Mouse (Mus musculus): ENCODE results near the gene Sec14l2.

The Sec14l2 gene

DNA sequence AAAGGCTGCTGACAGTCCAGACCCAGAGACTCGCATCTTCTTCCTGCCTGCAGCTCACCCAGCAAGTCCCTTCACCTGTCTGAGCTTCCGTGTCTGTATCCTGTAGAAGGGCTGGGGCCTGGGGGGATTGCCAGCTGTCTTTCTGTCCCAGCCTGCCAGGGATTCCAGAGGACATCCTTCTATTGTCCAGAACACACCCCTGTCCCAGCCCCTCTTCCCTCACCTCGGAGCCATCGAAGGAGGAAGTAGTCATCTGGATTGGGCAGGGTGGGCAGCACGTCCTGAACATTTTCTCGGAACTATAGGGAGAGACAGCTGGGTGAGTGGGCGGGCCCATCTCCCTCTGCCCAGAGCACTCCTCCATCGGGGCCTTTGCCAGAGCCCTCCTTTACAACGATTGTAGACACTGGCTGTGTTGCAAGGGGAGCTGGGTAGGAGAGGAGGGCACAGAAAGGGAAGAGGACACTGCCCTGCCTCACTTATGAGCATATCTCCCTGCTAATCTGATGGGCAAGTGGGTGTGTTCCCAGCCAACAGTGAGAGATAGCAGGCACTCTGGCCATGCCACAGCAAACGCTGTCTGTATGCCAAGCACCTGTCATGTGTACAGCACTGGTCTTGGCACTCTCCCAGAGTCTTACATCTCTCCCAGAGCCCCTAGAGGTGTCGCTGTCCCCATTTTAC, 6.6 kb downstream of the Sec14l2 start:
- TF ChIP-seq GATA4 (IDR thresholded peaks at IDR 0.05; ENCODE audit: insufficient replicate concordance, low read length), result peak; percentile 99

DNA sequence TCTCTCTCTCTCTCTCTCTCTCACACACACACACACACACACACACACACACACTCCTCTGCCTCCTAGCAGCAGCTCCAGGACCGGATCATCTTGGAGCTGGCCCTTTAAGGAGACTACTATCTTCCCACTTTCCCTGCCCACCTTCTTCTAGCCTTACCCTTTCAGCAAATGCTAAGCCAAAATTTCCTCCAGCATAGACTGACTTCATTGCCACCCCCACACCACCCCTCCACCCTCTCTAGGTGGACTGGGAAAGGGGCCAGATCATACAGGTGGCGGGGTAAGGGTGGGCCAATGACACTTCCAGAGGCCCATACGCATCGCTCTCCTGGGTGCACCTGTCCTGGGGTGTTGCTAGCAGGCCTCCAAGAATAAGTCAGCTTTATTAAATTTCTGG, 7.8 kb downstream of the Sec14l2 start:
- TF ChIP-seq GATA4 (IDR thresholded peaks at IDR 0.05; ENCODE audit: insufficient replicate concordance, low read length), result no peak

GRCm38 (mm10) chr11:4113970-4114369, 9.2 kb downstream of the Sec14l2 start:
- no peak for TF ChIP-seq GATA4 (IDR thresholded peaks at IDR 0.05; ENCODE audit: insufficient replicate concordance, low read length)

DNA sequence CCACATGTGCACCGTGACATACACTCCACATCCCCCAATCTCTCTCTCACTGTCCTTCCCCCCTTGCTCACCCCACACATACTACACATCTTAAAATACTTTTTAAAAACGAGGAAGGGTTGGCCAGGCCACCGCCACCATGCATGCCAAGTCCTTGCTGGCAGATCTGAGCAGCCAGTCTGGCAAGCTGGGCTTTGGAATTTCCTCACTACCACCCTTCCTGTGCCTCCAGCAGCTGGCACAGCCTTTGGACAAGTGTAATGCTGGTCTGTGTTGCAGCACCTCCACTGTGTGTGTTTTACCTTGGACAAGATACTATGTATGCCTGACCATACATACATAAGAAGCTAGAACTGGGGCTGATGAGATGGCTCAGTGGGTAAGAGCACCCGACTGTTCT, 9.7 kb downstream of the Sec14l2 start:
- TF ChIP-seq GATA4 (IDR thresholded peaks at IDR 0.05; ENCODE audit: insufficient replicate concordance, low read length), result no peak

GRCm38 (mm10) chr11:4112861-4113260, 10.4 kb downstream of the Sec14l2 start:
- TF ChIP-seq GATA4 (IDR thresholded peaks at IDR 0.05; ENCODE audit: insufficient replicate concordance, low read length), result peak; percentile 49; the same call in 1 of the 2 replicates

GRCm38 (mm10) chr11:4112033-4112432, 11.2 kb downstream of the Sec14l2 start:
- TF ChIP-seq GATA4 (IDR thresholded peaks at IDR 0.05; ENCODE audit: insufficient replicate concordance, low read length), result peak; percentile 91

GRCm38 (mm10) chr11:4108691-4109090, 14.5 kb downstream of the Sec14l2 start:
- no peak for TF ChIP-seq GATA4 (IDR thresholded peaks at IDR 0.05; ENCODE audit: insufficient replicate concordance, low read length)

- TF ChIP-seq GATA4 (IDR thresholded peaks at IDR 0.05; ENCODE audit: insufficient replicate concordance, low read length), result no peak
Measured at GRCm38 (mm10) chr11:4105444-4105843, 17.8 kb downstream of the Sec14l2 start.

GRCm38 (mm10) chr11:4104989-4105388, 18.2 kb downstream of the Sec14l2 start:
- no peak for TF ChIP-seq GATA4 (IDR thresholded peaks at IDR 0.05; ENCODE audit: insufficient replicate concordance, low read length)

DNA sequence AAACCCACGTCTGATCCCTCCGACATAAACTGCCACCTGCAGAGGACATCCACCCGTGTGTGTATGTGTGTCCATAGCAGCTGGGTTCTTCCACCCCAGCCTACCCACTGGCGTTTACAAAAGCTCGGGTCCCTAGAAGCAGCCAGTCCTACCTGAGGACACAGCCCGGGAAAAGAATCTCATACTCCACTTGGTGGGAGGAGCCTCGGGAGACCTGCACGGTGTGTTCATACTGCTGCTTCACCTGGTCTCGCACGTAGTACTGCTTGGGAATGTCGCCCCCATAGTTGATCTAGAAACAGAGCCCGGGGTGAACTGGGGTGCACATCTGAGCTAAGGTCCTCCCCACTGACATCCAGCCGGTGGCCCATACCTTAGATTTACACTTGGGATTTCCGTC, 19.7 kb downstream of the Sec14l2 start:
- no peak for TF ChIP-seq GATA4 (IDR thresholded peaks at IDR 0.05; ENCODE audit: insufficient replicate concordance, low read length)

GRCm38 (mm10) chr11:4101851-4102250, 21.4 kb downstream of the Sec14l2 start:
- no peak for TF ChIP-seq GATA4 (IDR thresholded peaks at IDR 0.05; ENCODE audit: insufficient replicate concordance, low read length)

GRCm38 (mm10) chr11:4099447-4099846, 23.8 kb downstream of the Sec14l2 start:
- no peak for TF ChIP-seq GATA4 (IDR thresholded peaks at IDR 0.05; ENCODE audit: insufficient replicate concordance, low read length)

- no peak for TF ChIP-seq GATA4 (IDR thresholded peaks at IDR 0.05; ENCODE audit: insufficient replicate concordance, low read length)
Measured at GRCm38 (mm10) chr11:4098816-4099215, 24.4 kb downstream of the Sec14l2 start.

DNA sequence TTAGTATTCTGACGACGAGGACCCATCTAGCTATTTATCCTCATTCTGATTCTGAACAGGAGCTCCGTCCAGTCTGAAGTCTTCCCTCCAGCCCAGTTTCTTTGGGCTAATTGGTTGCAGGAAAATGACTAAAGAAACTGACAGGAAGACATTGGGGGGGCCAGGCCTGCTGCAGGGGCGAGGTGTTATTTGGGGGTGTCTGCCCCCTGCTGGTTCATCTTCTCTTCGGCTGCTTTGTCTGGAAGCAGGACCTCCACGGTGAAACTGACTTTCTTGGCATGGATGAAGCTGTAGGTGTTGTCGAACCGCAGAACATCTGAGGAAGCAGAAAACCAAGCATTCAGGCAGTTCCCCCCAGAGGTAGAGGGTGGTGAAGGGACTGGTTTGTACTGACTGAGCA, 25.1 kb downstream of the Sec14l2 start:
- no peak for TF ChIP-seq GATA4 (IDR thresholded peaks at IDR 0.05; ENCODE audit: insufficient replicate concordance, low read length)

- TF ChIP-seq GATA4 (IDR thresholded peaks at IDR 0.05; ENCODE audit: insufficient replicate concordance, low read length), result no peak
Measured at GRCm38 (mm10) chr11:4097091-4097621, 26.1 kb downstream of the Sec14l2 start.

DNA sequence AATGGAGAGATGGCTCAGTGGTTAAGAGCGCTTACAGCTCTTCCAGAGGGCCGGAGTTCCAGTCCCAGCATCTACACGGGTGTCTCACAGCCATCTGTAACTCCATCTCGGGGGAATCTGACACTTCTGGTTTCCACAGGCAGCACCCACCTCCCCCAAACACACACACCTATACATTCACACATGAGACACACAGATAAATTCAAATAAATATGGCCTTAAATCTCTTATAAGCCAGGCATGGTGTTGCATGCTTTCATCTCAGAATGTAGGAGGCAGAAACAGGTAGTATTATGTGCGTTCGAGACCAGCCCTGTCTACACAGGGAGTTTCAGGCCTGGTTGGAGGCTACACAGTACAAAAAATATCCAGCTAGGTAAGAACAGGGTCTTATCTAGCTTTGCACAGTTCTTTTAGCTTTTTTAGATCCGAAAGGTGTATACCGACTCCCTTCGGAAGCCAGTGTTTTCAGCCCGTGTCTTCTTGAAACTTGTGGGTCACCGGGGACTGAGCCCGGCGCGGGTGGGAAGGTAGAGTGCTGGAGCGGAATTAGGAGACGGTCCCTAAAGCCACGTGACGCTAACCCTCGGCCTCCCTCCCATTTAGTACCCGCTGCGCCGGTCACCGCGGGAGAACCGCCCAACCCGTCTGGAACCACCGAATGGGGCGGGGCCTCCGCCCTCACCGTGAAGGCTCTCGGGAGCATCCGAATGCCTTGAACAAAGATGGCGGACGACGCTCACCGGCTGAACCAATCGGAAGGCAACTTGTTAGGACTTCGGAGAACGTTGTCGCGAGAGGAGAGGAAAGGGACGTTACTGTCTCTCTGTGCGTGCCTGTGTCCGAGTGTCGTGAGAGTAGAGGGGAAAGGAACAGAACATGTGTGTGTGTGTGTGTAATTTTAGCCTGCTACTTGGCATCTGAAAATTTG, 26.9 kb downstream of the Sec14l2 start:
- peak; percentile 32; the same call in 1 of the 2 replicates for TF ChIP-seq GATA4 (IDR thresholded peaks at IDR 0.05; ENCODE audit: insufficient replicate concordance, low read length)

All from liver, adult (tissue).